Mouse (Mus musculus): ENCODE results near the gene Mta3. TPM values are rescaled to one million over a fixed set of nuclear protein-coding genes. Genes with fewer than 3 reads are reported as not detected.
A peak's percentile ranks its signal among the peaks of the same experiment; 100 is the strongest.

The Mta3 gene
- polyA plus RNA-seq (2016; fragmentation: Nextera tagmentation; extraction: Ambion mirVana), result 34.6 and 36.8 TPM in 2 replicates

GRCm38 (mm10) chr17:83706116-83706593 is at the start of gene Mta3:
Gene Mta3, plus strand, starts transcription at chr17:83706163.
- peak within 1 kb of the TSS; percentile 85 for H3K4me3 ChIP-seq
- H3K9me3 ChIP-seq, result no peaks in the 10 kb centered on the region
- peak within 1 kb of the TSS; percentile 86 for H3K4me2 ChIP-seq (replicated peaks)
- H3K27me3 ChIP-seq, result no peaks in the 10 kb centered on the region
- H3K9ac ChIP-seq (replicated peaks), result peak within 1 kb of the TSS; percentile 96
- 1% methylated on average over 14 of the region's 56 CpGs for WGBS
- peak; percentile 79 for ATAC-seq (ENCODE audit: low FRiP score, low read depth)
- peak within 1 kb of the TSS; percentile 83 for H3K27ac ChIP-seq (replicated peaks)
- peaks cover 19% of the 10 kb centered on the region for H3K4me1 ChIP-seq
- no peaks in the 10 kb centered on the region for H3K36me3 ChIP-seq

DNA sequence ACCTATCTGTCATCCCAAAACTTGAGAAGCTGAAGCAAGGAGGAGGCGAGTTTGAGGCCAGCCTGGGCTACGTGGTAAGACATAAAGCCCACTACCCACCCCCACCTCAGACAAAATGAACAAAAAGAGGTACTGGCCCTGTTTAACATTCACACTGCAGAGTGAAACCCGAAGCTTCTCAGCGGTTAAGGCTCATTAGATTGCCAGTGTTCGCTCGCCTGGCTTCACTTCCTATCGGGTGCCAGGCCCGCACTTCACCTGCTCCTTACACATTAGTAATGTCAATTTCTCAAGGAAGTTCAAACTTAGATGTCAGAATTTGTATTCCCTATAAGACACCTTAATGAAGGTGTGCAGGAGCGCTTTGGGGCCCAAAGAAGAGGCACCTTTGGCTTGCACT is 48.6 kb upstream of the Mta3 start:
- Histone ChIP-seq H3K4me2 (replicated peaks) (no peak overlapping the region), H3K27me3 (no peaks in the 10 kb centered on the region), H3K4me3 (no peak overlapping the region), H3K9me3 (no peaks in the 10 kb centered on the region), H3K9ac (replicated peaks) (no peak overlapping the region), H3K4me1 (no peaks in the 10 kb centered on the region), H3K27ac (replicated peaks) (no peak overlapping the region), H3K36me3 (no peaks in the 10 kb centered on the region)
- ATAC-seq (ENCODE audit: low FRiP score, low read depth), result no peak
- 81% methylated on average over 9 of the region's 9 CpGs for WGBS

DNA sequence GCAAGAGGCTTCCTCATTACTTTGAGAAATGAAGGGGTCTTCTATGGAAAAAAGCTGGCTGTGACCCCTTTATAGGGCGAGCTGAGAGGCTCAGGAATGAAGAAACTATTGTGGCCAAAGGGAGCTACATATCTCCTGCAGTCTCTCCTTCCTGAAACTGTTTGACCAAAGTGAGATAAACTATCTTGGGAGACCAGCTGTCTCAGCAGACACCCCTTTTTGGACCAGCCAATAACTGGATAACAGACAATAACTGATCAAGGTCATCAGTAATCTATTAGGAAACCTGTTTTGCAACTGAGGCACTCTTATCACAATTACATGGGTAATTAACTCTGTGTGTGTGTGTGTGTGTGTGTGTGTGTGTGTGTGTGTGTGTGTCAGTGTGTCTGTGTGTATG is 47.0 kb upstream of the Mta3 start:
- WGBS, result 85% methylated on average over 1 of the region's 1 CpGs
- no peaks in the 10 kb centered on the region for H3K27me3 ChIP-seq
- no peaks in the 10 kb centered on the region for H3K4me1 ChIP-seq
- H3K9me3 ChIP-seq, result no peaks in the 10 kb centered on the region
- no peak overlapping the region for H3K27ac ChIP-seq (replicated peaks)
- no peak overlapping the region for H3K4me3 ChIP-seq
- H3K36me3 ChIP-seq, result no peaks in the 10 kb centered on the region
- H3K9ac ChIP-seq (replicated peaks), result no peak overlapping the region
- no peak for ATAC-seq (ENCODE audit: low FRiP score, low read depth)
- no peak overlapping the region for H3K4me2 ChIP-seq (replicated peaks)

DNA sequence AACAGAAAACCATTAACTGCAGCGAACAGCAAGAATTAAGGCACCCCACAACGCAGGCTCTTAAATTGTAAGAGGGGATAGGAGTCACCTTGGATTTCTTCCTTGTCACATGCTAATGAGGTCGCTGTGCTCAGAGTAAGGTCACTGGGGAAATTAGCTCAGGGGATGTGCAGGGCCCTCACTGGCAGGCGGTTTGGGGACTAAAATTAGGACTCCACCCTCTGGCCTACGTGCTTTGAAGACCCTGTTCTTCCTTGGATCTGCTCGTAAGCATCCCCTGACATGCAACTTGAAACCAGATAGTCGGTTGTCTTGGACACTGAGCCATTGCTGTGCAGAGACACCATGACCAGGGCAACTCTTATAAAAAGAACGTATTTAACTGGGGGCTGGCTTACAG is 41.2 kb upstream of the Mta3 start:
- Histone ChIP-seq H3K4me1 (no peaks in the 10 kb centered on the region), H3K4me3 (no peak overlapping the region), H3K9me3 (no peaks in the 10 kb centered on the region), H3K27me3 (no peaks in the 10 kb centered on the region), H3K4me2 (replicated peaks) (no peak overlapping the region), H3K9ac (replicated peaks) (no peak overlapping the region), H3K27ac (replicated peaks) (no peak overlapping the region), H3K36me3 (no peaks in the 10 kb centered on the region)
- no peak for ATAC-seq (ENCODE audit: low FRiP score, low read depth)
- WGBS, result 51% methylated on average over 8 of the region's 8 CpGs

- Histone ChIP-seq H3K4me2 (replicated peaks) (no peak overlapping the region), H3K36me3 (no peaks in the 10 kb centered on the region), H3K9ac (replicated peaks) (no peak overlapping the region), H3K4me1 (no peaks in the 10 kb centered on the region), H3K9me3 (no peaks in the 10 kb centered on the region), H3K27me3 (no peaks in the 10 kb centered on the region), H3K4me3 (no peak overlapping the region), H3K27ac (replicated peaks) (no peak overlapping the region)
- WGBS, result 74% methylated on average over 13 of the region's 13 CpGs
- ATAC-seq (ENCODE audit: low FRiP score, low read depth), result no peak
Measured at GRCm38 (mm10) chr17:83666597-83667287, 39.2 kb upstream of the Mta3 start.

DNA sequence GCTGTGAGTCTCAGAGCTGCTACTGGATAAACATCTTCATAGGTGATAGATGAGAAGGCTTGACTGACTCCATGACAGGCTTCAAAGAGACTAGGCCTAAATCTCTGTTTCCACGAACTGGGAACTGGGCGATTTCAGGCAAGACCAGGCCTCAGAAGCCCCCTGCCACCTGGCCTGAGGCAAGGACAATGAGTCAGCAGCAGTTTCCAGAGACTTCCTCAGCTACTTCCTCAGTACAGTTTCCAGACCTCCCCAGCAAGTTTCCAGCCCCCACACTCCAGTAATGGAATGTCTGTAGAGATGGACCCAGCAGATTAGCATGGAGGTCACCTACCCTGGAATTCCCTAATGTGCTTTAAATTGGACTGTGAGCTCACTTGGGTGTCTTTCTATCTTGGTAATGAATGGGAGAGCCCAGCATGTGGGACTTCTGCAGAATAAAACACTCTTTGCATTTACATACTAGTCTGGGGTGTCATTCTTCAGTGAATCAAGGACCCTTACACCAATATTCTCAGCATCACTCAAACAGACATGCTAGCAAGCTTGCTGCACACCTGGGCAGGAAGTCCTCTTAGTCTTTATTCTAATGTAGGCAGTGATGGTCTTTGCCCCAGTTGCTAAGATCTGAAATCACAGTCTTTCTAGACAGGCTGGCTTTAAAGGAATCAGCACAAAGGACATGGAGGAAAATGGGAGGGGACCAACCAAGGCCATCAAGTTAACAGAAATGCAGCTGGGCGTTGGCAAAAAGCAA is 37.9 kb upstream of the Mta3 start:
- H3K27me3 ChIP-seq, result no peaks in the 10 kb centered on the region
- no peaks in the 10 kb centered on the region for H3K9me3 ChIP-seq
- 80% methylated on average over 3 of the region's 3 CpGs for WGBS
- no peak for ATAC-seq (ENCODE audit: low FRiP score, low read depth)
- H3K36me3 ChIP-seq, result no peaks in the 10 kb centered on the region
- H3K4me1 ChIP-seq, result no peaks in the 10 kb centered on the region
- H3K4me2 ChIP-seq (replicated peaks), result no peak overlapping the region
- no peak overlapping the region for H3K27ac ChIP-seq (replicated peaks)
- H3K4me3 ChIP-seq, result no peak overlapping the region
- H3K9ac ChIP-seq (replicated peaks), result no peak overlapping the region

- Histone ChIP-seq H3K27ac (replicated peaks) (no peak overlapping the region), H3K4me1 (no peaks in the 10 kb centered on the region), H3K9me3 (no peaks in the 10 kb centered on the region), H3K27me3 (no peaks in the 10 kb centered on the region), H3K36me3 (no peaks in the 10 kb centered on the region), H3K4me3 (no peak overlapping the region), H3K9ac (replicated peaks) (no peak overlapping the region), H3K4me2 (replicated peaks) (no peak overlapping the region)
- WGBS, result 87% methylated on average over 4 of the region's 4 CpGs
- no peak for ATAC-seq (ENCODE audit: low FRiP score, low read depth)
Measured at GRCm38 (mm10) chr17:83672685-83673084, 33.3 kb upstream of the Mta3 start.

DNA sequence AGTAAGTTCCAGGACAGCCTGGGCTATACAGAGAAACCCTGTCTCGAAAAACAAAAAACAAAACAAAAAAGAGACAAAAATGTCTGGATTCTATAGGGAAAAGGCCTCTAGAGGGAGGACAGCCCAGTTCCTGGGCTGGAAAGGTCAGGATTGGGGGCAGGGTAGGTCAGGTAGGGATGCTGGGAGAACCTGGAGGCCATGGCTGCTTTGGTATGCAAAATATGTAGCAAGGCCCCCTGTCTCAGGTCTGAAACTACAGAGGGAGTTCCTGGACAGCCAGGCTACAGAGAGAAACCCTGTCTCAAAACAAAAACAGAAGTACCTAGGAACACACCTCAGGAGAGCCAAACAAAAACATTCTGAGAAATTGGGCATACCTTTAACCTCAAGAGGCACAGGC is 28.6 kb upstream of the Mta3 start:
- Histone ChIP-seq H3K9me3 (no peaks in the 10 kb centered on the region), H3K9ac (replicated peaks) (no peak overlapping the region), H3K27ac (replicated peaks) (no peak overlapping the region), H3K4me3 (no peak overlapping the region), H3K4me1 (no peaks in the 10 kb centered on the region), H3K36me3 (no peaks in the 10 kb centered on the region), H3K4me2 (replicated peaks) (no peak overlapping the region), H3K27me3 (no peaks in the 10 kb centered on the region)
- no peak for ATAC-seq (ENCODE audit: low FRiP score, low read depth)
- WGBS, result 58% methylated on average over 1 of the region's 1 CpGs

- Histone ChIP-seq H3K9me3 (peaks cover 2% of the 10 kb centered on the region; the same call in 1 of the 2 replicates), H3K4me1 (no peaks in the 10 kb centered on the region), H3K4me2 (replicated peaks) (no peak overlapping the region), H3K9ac (replicated peaks) (no peak overlapping the region), H3K36me3 (no peaks in the 10 kb centered on the region), H3K27me3 (no peaks in the 10 kb centered on the region), H3K4me3 (no peak overlapping the region), H3K27ac (replicated peaks) (no peak overlapping the region)
- WGBS, result 50% methylated on average over 7 of the region's 7 CpGs
- no peak for ATAC-seq (ENCODE audit: low FRiP score, low read depth)
Measured at GRCm38 (mm10) chr17:83681977-83682376, 24.0 kb upstream of the Mta3 start.

GRCm38 (mm10) chr17:83684475-83684874 is 21.5 kb upstream of the Mta3 start:
- ATAC-seq (ENCODE audit: low FRiP score, low read depth), result no peak
- Histone ChIP-seq H3K9me3 (peaks cover 5% of the 10 kb centered on the region; the same call in 1 of the 2 replicates), H3K36me3 (no peaks in the 10 kb centered on the region), H3K4me3 (no peak overlapping the region), H3K27ac (replicated peaks) (no peak overlapping the region), H3K4me2 (replicated peaks) (no peak overlapping the region), H3K9ac (replicated peaks) (no peak overlapping the region), H3K27me3 (no peaks in the 10 kb centered on the region), H3K4me1 (no peaks in the 10 kb centered on the region)
- WGBS, result 92% methylated on average over 7 of the region's 7 CpGs

DNA sequence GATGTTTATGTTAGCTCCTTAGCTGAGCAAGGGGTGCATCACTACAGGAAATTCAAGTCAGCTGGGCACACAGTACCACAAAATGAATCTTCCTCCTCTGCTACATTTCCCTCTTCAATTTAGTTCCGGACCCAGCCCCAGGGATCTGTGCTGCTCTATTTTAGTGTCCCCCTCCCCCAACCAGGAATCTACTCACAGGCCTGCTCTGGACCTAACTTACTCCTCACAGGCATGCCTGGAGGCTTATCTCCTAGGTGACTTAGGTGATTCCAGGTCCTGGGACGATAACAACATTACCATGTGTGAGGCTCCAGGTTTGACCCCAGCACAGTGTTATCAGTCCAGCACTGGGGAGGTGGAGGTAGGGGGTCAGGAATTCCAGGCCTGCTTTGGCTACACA is 15.5 kb upstream of the Mta3 start:
- Histone ChIP-seq H3K27ac (replicated peaks) (no peak overlapping the region), H3K27me3 (no peaks in the 10 kb centered on the region), H3K4me2 (replicated peaks) (no peak overlapping the region), H3K9me3 (peaks cover 5% of the 10 kb centered on the region; the same call in 1 of the 2 replicates), H3K36me3 (no peaks in the 10 kb centered on the region), H3K4me3 (no peak overlapping the region), H3K4me1 (no peaks in the 10 kb centered on the region), H3K9ac (replicated peaks) (no peak overlapping the region)
- no peak for ATAC-seq (ENCODE audit: low FRiP score, low read depth)
- 70% methylated on average over 2 of the region's 2 CpGs for WGBS

DNA sequence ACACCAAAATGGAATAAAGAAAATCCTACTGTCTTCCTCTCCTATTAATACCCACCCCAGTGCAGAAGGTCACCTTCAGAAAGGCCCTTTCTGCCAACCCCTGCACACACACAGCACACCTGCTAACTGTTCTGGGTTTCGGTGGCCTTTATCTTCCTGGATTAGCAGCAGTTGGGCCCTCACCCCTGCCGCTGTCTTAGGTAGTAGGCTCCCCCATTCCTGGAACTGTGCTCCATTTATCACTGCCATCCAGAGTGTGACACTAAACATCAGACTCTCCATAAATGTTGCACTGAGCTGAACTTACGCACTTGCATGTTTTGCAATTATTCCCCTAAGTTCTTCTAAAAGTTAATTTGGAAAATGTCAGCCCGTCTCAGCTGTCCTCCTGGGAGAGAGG is 14.6 kb upstream of the Mta3 start:
- Histone ChIP-seq H3K27ac (replicated peaks) (no peak overlapping the region), H3K36me3 (no peaks in the 10 kb centered on the region), H3K4me1 (no peaks in the 10 kb centered on the region), H3K27me3 (no peaks in the 10 kb centered on the region), H3K4me3 (no peak overlapping the region), H3K9ac (replicated peaks) (no peak overlapping the region), H3K9me3 (peaks cover 5% of the 10 kb centered on the region; the same call in 1 of the 2 replicates), H3K4me2 (replicated peaks) (no peak overlapping the region)
- ATAC-seq (ENCODE audit: low FRiP score, low read depth), result no peak
- WGBS, result 71% methylated on average over 4 of the region's 4 CpGs

Data from midbrain, embryonic 12.5 days (tissue).